Mouse (Mus musculus): ENCODE measurements at regions not wholly inside any gene's neighbourhood (a gene's known extent, or its start where the extent isn't known, plus 50 kb on each side); places are given as distances from the start of the nearest gene placed in this dataset.

GRCm38 (mm10) chr11:9739098-9739497, 547.4 kb downstream of the Abca13 start:
- DNase-seq (ENCODE audit: low spot score in 2 of 2), result peak; percentile 3 to 6

DNA sequence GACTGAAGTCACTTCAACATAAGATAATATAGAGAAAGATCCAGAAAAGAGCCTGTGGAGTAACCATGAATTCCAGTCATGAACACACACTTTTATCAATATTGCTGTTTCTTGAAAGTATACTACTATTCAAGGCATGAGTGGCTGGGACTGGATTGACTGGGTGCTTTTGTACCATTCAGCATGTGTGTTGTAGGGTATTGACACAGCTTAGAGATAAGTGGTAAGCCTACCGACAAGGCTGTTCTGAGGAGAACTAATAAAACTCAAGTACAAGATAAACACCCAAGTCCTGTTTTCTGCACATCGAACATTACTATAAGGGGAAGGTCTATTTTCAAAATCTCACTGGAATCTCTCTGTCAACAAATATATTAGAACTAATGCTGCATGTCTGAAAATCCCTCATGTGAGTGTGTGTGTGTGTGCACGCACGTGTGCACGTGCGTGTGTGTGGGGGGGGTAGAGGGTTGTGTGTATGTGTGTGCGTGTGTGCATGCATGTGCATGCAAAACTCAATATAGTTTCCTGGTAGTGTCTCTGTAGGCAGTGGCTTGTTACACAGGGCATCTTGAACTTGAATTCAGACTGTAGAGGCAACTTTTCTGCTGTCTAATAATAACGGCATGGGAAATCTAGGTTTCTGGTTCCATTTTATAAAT, 588.6 kb downstream of the Abca13 start:
- no peak for DNase-seq (ENCODE audit: low spot score in 2 of 2)

DNA sequence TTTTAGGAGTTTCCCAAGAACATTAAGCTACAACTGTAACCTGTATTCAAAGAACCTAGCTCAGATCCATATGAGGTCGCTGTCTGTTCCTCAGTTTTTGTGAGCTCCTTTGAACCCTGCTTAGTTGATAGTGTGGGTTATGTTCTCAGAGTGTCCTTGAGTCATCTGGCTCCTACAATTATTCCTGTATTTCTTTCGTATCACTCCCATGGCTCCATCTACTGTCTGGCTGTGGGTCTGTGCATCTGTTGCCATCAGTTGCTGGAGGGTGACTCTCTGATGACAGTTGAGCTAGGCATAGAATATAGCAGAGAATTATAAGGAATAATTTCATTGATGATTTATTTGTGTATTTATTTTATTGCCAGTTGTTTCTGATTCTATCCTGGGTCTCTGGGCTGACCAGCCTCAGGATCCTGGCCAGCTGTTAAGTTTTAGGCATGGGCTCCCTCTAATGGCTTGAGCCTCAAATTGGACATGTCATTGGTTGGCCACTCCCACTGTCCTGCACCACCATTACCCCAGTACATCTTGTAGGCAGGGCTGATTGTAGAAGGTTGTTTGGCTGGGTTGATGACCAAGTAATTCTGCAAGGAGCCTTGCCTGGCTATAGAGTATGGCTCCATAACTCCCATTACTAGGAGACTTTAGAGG, 601.6 kb downstream of the Abca13 start:
- DNase-seq (ENCODE audit: low spot score in 2 of 2), result no peak

- no peak for DNase-seq (ENCODE audit: low spot score in 2 of 2)
Measured at GRCm38 (mm10) chr11:9839636-9840035, 647.9 kb downstream of the Abca13 start.

GRCm38 (mm10) chr11:9868454-9869130, 676.9 kb downstream of the Abca13 start:
- no peak for DNase-seq (ENCODE audit: low spot score in 2 of 2)
